Mouse (Mus musculus): Measurements from ENCODE around the gene Grn. TPM values are rescaled to one million over a fixed set of nuclear protein-coding genes. Genes with fewer than 3 reads are reported as not detected.

Grn gene
- total and polyA plus RNA-seq, 3 experiments = 63.7 to 453 (median 106) TPM

DNA sequence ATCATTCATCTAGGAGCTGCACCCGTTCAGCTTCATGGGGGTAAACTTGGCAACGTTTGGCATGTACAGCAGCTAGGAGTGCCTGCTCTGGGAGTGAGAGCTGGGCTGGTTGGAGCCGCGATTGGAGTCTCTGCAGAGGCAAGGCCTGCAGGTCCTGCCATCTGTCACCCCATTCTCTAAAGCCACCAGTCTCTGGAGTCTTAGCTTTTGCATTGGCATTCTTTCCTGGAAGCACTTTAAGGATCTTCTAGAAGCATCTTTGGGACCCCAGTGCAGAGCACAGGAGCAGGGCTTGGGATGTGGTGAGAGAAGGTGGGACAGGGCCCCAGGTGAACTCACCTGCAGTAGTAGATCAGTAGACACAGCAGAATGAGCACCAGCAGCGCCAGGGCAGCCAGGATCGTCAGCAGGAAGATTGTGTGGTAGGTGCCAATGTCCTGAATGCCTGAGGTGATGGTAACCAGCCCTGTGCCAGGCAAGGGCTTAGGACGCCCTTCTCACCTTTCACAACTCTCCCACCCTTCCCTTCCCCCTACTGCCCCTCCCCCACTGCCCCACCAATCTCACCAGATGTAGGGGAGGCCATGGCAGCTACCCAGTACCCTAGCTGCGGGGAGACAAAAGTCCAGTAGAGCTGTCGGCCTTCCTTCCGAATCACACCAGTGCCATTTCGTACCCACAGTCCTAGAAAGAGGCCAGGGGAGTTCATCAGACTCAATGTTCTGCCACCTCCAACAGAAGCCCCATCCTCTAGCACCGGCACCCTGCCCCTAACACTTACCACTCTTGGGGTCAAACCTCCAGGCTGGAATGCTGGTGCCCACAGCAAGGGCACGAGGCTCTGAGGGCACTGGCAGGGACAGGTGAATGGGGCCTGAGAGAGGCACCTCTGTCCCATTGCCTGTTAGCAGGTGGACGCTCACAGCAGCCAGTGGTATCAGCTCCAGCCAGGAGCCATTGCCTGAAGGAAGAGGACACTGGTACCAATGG is 9.3 kb downstream of the Grn start:
- Histone ChIP-seq H3K27me3 (replicated peaks) (peaks cover 21% of the 10 kb centered on the region), H3K9ac (ENCODE audit: insufficient read depth, low read depth) (no peak overlapping the region), H3K27ac (ENCODE audit: insufficient read depth, low read depth) (no peak overlapping the region), H3K4me1 (ENCODE audit: control insufficient read depth in 1 of 2, insufficient read depth in 2 of 2) (peaks cover 6 to 14% of the 10 kb centered on the region in 2 experiments), H3K36me3 (replicated peaks in 1 of 2; ENCODE audit: control insufficient read depth in 1 of 2, insufficient read depth in 1 of 2, low read length in 1 of 2) (peaks cover 24 to 41% of the 10 kb centered on the region in 2 experiments), H3K4me2 (ENCODE audit: insufficient read depth, low read depth, poor library complexity, severe bottlenecking) (no peak overlapping the region), H3K9me3 (replicated peaks; ENCODE audit: low read length) (peaks cover 29% of the 10 kb centered on the region), H3K4me3 (replicated peaks in 1 of 3; ENCODE audit: low read depth in 2 of 3, low read length in 2 of 3, poor library complexity in 1 of 3) (no peak overlapping the region), H3K79me2 (replicated peaks; ENCODE audit: control insufficient read depth, extremely low read depth, insufficient read depth, poor library complexity, severe bottlenecking) (no peaks in the 10 kb centered on the region)
- in situ Hi-C loops (cut with MboI; ENCODE audit: low pct_ligation_motif_present, low pct_unique_long_range_greater_than_20kb, low sequenced_read_pairs) = no loop called here
- no peak for DNase-seq (ENCODE audit: extremely low read depth)
- dilution Hi-C loops (cut with MboI; ENCODE audit: extremely low pct_ligation_motif_present, extremely low pct_unique_long_range_greater_than_20kb, low sequenced_read_pairs) = no loop called here
- TF ChIP-seq MAX (IDR thresholded peaks at IDR 0.05; ENCODE audit: low read length) (no peak), ZC3H11A (IDR thresholded peaks at IDR 0.05; ENCODE audit: low read depth, low read length) (no peak), NELFE (IDR thresholded peaks at IDR 0.05; ENCODE audit: low read depth, low read length) (no peak), SIN3A (IDR thresholded peaks at IDR 0.05; ENCODE audit: low read length) (no peak), RCOR1 (conservative IDR thresholded peaks at IDR 0.05; ENCODE audit: low read depth, low read length) (no peak), MAFK (IDR thresholded peaks at IDR 0.05; ENCODE audit: insufficient replicate concordance, low read length) (no peak), E2F4 (IDR thresholded peaks at IDR 0.05; ENCODE audit: insufficient replicate concordance, low read depth, low read length) (no peak), JUN (IDR thresholded peaks at IDR 0.05; ENCODE audit: insufficient read depth, low read depth, low read length) (no peak), NRF1 (IDR thresholded peaks at IDR 0.05; ENCODE audit: low read depth, low read length) (no peak), ZMIZ1 (IDR thresholded peaks at IDR 0.05; ENCODE audit: low read depth, low read length) (no peak), POLR2A (IDR thresholded peaks at IDR 0.05; ENCODE audit: low read depth, low read length) (no peak), MXI1 (IDR thresholded peaks at IDR 0.05; ENCODE audit: low read depth, low read length) (no peak), IRF4 (IDR thresholded peaks at IDR 0.05; ENCODE audit: low read depth, low read length) (no peak), POLR2AphosphoS2 (IDR thresholded peaks at IDR 0.05; ENCODE audit: low read depth, low read length) (no peak), HCFC1 (IDR thresholded peaks at IDR 0.05; ENCODE audit: low read depth, low read length) (no peak), MEF2A (IDR thresholded peaks at IDR 0.05; ENCODE audit: borderline replicate concordance, low read depth, low read length) (no peak), ZNF384 (IDR thresholded peaks at IDR 0.05; ENCODE audit: low read depth, low read length) (no peak), CTCF (conservative IDR thresholded peaks at IDR 0.05 in 1 of 2, IDR thresholded peaks at IDR 0.05 in 1 of 2; ENCODE audit: low read depth in 2 of 2, low read length in 2 of 2) (no peak), USF1 (IDR thresholded peaks at IDR 0.05; ENCODE audit: low read depth, low read length) (no peak), PAX5 (IDR thresholded peaks at IDR 0.05; ENCODE audit: low read length) (no peak)

DNA sequence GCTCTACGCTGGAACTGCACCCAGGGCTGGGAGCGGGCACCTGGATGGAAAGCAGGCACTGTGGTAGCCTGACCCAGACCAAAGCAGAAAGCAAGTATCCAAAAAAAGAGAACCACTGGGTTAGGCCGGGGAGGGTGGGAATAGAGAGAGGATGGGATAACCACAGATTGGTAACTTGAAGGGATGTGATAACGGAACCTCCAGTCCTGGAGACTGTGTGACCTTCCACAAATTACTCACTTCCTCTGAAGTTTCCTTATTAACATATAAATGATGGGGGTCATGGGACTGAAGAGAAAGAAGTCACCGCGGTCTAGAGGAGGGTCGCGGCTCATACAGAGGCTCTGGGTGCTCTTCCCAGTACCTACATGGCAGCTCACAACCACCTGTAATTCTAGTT is 10.1 kb downstream of the Grn start:
- H3K9me3 ChIP-seq (replicated peaks; ENCODE audit: low read length) = peaks cover 29% of the 10 kb centered on the region
- TF ChIP-seq ELF1 (IDR thresholded peaks at IDR 0.05; ENCODE audit: low read depth, low read length) (no peak), JUND (conservative IDR thresholded peaks at IDR 0.05; ENCODE audit: low read depth, low read length) (no peak), GABPA (IDR thresholded peaks at IDR 0.05; ENCODE audit: insufficient replicate concordance, low read depth, low read length) (no peak), ZNF384 (IDR thresholded peaks at IDR 0.05; ENCODE audit: low read depth, low read length) (no peak), ZMIZ1 (IDR thresholded peaks at IDR 0.05; ENCODE audit: low read depth, low read length) (no peak), MXI1 (IDR thresholded peaks at IDR 0.05; ENCODE audit: low read depth, low read length) (no peak), TCF12 (IDR thresholded peaks at IDR 0.05; ENCODE audit: low read depth, low read length) (no peak), JUN (IDR thresholded peaks at IDR 0.05; ENCODE audit: insufficient read depth, low read depth, low read length) (no peak), RAD21 (IDR thresholded peaks at IDR 0.05; ENCODE audit: low read depth, low read length) (no peak), RCOR1 (conservative IDR thresholded peaks at IDR 0.05; ENCODE audit: low read depth, low read length) (no peak), MYC (IDR thresholded peaks at IDR 0.05; ENCODE audit: low read depth, low read length) (no peak), HCFC1 (IDR thresholded peaks at IDR 0.05; ENCODE audit: low read depth, low read length) (no peak), MAFK (IDR thresholded peaks at IDR 0.05; ENCODE audit: insufficient replicate concordance, low read length) (no peak)
- no peak overlapping the region for H3K4me3 ChIP-seq (replicated peaks in 1 of 3; ENCODE audit: low read depth in 2 of 3, low read length in 2 of 3, poor library complexity in 1 of 3)
- no peak for DNase-seq (ENCODE audit: extremely low read depth)
- in situ Hi-C loops (cut with MboI; ENCODE audit: low pct_ligation_motif_present, low pct_unique_long_range_greater_than_20kb, low sequenced_read_pairs) (no loop called here), dilution Hi-C loops (cut with MboI; ENCODE audit: extremely low pct_ligation_motif_present, extremely low pct_unique_long_range_greater_than_20kb, low sequenced_read_pairs) (no loop called here)
- H3K9ac ChIP-seq (ENCODE audit: insufficient read depth, low read depth) = no peak overlapping the region
- peaks cover 16 to 32% of the 10 kb centered on the region in 2 experiments for H3K36me3 ChIP-seq (replicated peaks in 1 of 2; ENCODE audit: control insufficient read depth in 1 of 2, insufficient read depth in 1 of 2, low read length in 1 of 2)
- H3K27ac ChIP-seq (ENCODE audit: insufficient read depth, low read depth) = no peak overlapping the region
- peaks cover 0 to 5% of the 10 kb centered on the region in 2 experiments; a peak in 1 of 4 replicates for H3K4me1 ChIP-seq (ENCODE audit: control insufficient read depth in 1 of 2, insufficient read depth in 2 of 2)
- no peak overlapping the region for H3K4me2 ChIP-seq (ENCODE audit: insufficient read depth, low read depth, poor library complexity, severe bottlenecking)
- H3K79me2 ChIP-seq (replicated peaks; ENCODE audit: control insufficient read depth, extremely low read depth, insufficient read depth, poor library complexity, severe bottlenecking) = no peaks in the 10 kb centered on the region
- H3K27me3 ChIP-seq (replicated peaks) = peaks cover 28% of the 10 kb centered on the region

All from CH12.LX (cell line).